19 mouse cellular contexts compared by ENCODE assay signal in genomic region chr10:119142307-119142706, GRCm38 (mm10).
DNase-seq lines count a peak whose midpoint lies in the region; ATAC-seq and TF ChIP-seq lines count a peak whose summit lies in the region.
"Had no signal": no experiment of that assay in that cellular context is flagged by ENCODE, and none has a peak within 500 bp of the region (broad histone marks: within the 10 kb centered on the region; RNA-seq: fewer than 3 reads in every experiment).

No protein-coding gene starts in this region.

- no peak for DNase-seq in frontal cortex, postnatal 25 days (ENCODE audit: low spot score in 2 of 2)
- no peak for DNase-seq in lung, adult 18-20 months
- DNase-seq in layer of hippocampus, adult 2 months (ENCODE audit: low spot score in 2 of 2), result peak in 1 of 2 experiments; percentile 51
- no peak for DNase-seq in embryo, embryonic 10.5 days (ENCODE audit: low spot score)
- no peak for DNase-seq in lung, postnatal 10 days
- DNase-seq: adrenal gland, postnatal 25 days; cerebellum, adult 8-10 months; gastrocnemius, postnatal 25 days; heart, postnatal 10 days; thymus, adult 2 months had no signal

- no peak overlapping the region for H3K9ac ChIP-seq in lung, embryonic 15.5 days
- H3K9ac ChIP-seq in midbrain, embryonic 16.5 days (ENCODE audit: low read depth, low read length), result no peak overlapping the region
- H3K9ac ChIP-seq: embryonic facial prominence, embryonic 13.5 days; hindbrain, embryonic 13.5 days; limb, embryonic 13.5 days; liver, embryonic 14.5 days had no signal

- H3K9me3 ChIP-seq in lung, embryonic 15.5 days, result no peaks in the 10 kb centered on the region
- no peaks in the 10 kb centered on the region for H3K9me3 ChIP-seq in midbrain, embryonic 16.5 days (replicated peaks; ENCODE audit: control insufficient read depth, low read length, poor library complexity, severe bottlenecking)
- H3K9me3 ChIP-seq: embryonic facial prominence, embryonic 13.5 days; heart, embryonic 10.5 days; hindbrain, embryonic 13.5 days; limb, embryonic 13.5 days had no signal

- H3K36me3 ChIP-seq in lung, embryonic 15.5 days, result no peaks in the 10 kb centered on the region
- H3K36me3 ChIP-seq in midbrain, embryonic 16.5 days (ENCODE audit: control insufficient read depth, insufficient read depth, low read length), result no peaks in the 10 kb centered on the region
- H3K36me3 ChIP-seq: embryonic facial prominence, embryonic 13.5 days; heart, embryonic 10.5 days; hindbrain, embryonic 13.5 days; limb, embryonic 13.5 days had no signal

- WGBS in lung, embryonic 15.5 days, result 50% methylated on average over 5 of the region's 5 CpGs
- 86% methylated on average over 5 of the region's 5 CpGs for WGBS in midbrain, embryonic 16.5 days

- ATAC-seq in frontal cortex, adult (ENCODE audit: low TSS enrichment), result peak; percentile 94
- no peak for ATAC-seq in lung, embryonic 15.5 days (ENCODE audit: borderline replicate concordance, extremely low read depth, low FRiP score, low TSS enrichment)
- no peak for ATAC-seq in midbrain, embryonic 16.5 days
- ATAC-seq: forebrain, embryonic 16.5 days had no signal

- no peak overlapping the region for H3K4me3 ChIP-seq in lung, embryonic 15.5 days
- no peak overlapping the region for H3K4me3 ChIP-seq in layer of hippocampus, adult 2 months
- H3K4me3 ChIP-seq in midbrain, embryonic 16.5 days (ENCODE audit: low read depth, low read length), result no peak overlapping the region
- H3K4me3 ChIP-seq: embryonic facial prominence, embryonic 13.5 days; heart, embryonic 10.5 days; hindbrain, embryonic 13.5 days; limb, embryonic 13.5 days had no signal

- H3K4me1 ChIP-seq in lung, embryonic 15.5 days, result no peaks in the 10 kb centered on the region
- H3K4me1 ChIP-seq in midbrain, embryonic 16.5 days (ENCODE audit: control insufficient read depth, insufficient read depth, low read length), result no peaks in the 10 kb centered on the region
- H3K4me1 ChIP-seq: hindbrain, embryonic 13.5 days had no signal

- no peak overlapping the region for H3K4me2 ChIP-seq in lung, embryonic 15.5 days
- no peak overlapping the region for H3K4me2 ChIP-seq in midbrain, embryonic 16.5 days (ENCODE audit: low read length)
- H3K4me2 ChIP-seq: embryonic facial prominence, embryonic 13.5 days; hindbrain, embryonic 13.5 days; limb, embryonic 13.5 days had no signal

- no peaks in the 10 kb centered on the region for H3K27me3 ChIP-seq in lung, embryonic 15.5 days
- H3K27me3 ChIP-seq in midbrain, embryonic 16.5 days (ENCODE audit: control insufficient read depth, insufficient read depth, low read depth, low read length), result no peaks in the 10 kb centered on the region
- H3K27me3 ChIP-seq: embryonic facial prominence, embryonic 13.5 days; hindbrain, embryonic 13.5 days; limb, embryonic 13.5 days had no signal

- TF ChIP-seq CTCF in layer of hippocampus, adult 2 months (conservative IDR thresholded peaks at IDR 0.05), result peak; percentile 38

- 0 out of 2 replicates have a peak overlapping the region, but pooled peaks have one; percentile 50 for H3K27ac ChIP-seq in lung, embryonic 15.5 days
- H3K27ac ChIP-seq in layer of hippocampus, adult 2 months, result no peak overlapping the region
- H3K27ac ChIP-seq in midbrain, embryonic 16.5 days (ENCODE audit: low read length), result no peak overlapping the region
- H3K27ac ChIP-seq: embryonic facial prominence, embryonic 13.5 days; heart, embryonic 10.5 days; hindbrain, embryonic 13.5 days; limb, embryonic 13.5 days; liver, embryonic 14.5 days had no signal
